Mouse (Mus musculus): ENCODE measurements around the gene 6030452D12Rik. TPM values are rescaled to one million over a fixed set of nuclear protein-coding genes. Genes with fewer than 3 reads are reported as not detected.

Gene 6030452D12Rik
- polyA plus RNA-seq, 1 experiment from 2014 or later, result not detected

- Histone ChIP-seq H3K4me3 (ENCODE audit: low read depth, low read length) (peak overlapping the region; percentile 56), H3K9me3 (ENCODE audit: control insufficient read depth, low read length) (no peaks in the 10 kb centered on the region), H3K27ac (replicated peaks) (peak overlapping the region; percentile 85), H3K4me1 (replicated peaks; ENCODE audit: control insufficient read depth, insufficient read depth) (peaks cover 7% of the 10 kb centered on the region), H3K4me2 (replicated peaks; ENCODE audit: low read depth) (peak overlapping the region; percentile 58), H3K36me3 (ENCODE audit: control insufficient read depth, insufficient read depth, low read length) (no peaks in the 10 kb centered on the region), H3K9ac (ENCODE audit: low read length) (peak overlapping the region; percentile 68), H3K27me3 (ENCODE audit: control insufficient read depth, insufficient read depth, low read length) (no peaks in the 10 kb centered on the region)
- WGBS, result 3% methylated on average over 29 of the region's 30 CpGs
- ATAC-seq (ENCODE audit: low FRiP score, low TSS enrichment) (peak; percentile 43), DNase-seq (ENCODE audit: low spot score) (peak; percentile 33)
- TF ChIP-seq CTCF (IDR thresholded peaks at IDR 0.05; ENCODE audit: low read depth) (no peak), EP300 (optimal IDR thresholded peaks at IDR 0.05) (no peak)
These were observed 11.3 kb downstream of the 6030452D12Rik start for GRCm38 (mm10) chr8:106511531-106512041.

- DNase-seq (ENCODE audit: low spot score) (no peak), ATAC-seq (ENCODE audit: low FRiP score, low TSS enrichment) (no peak)
- Histone ChIP-seq H3K4me1 (replicated peaks; ENCODE audit: control insufficient read depth, insufficient read depth) (peaks cover 4% of the 10 kb centered on the region), H3K9ac (ENCODE audit: low read length) (peak overlapping the region; percentile 68; the same call in 1 of the 2 replicates), H3K4me2 (replicated peaks; ENCODE audit: low read depth) (peak overlapping the region; percentile 58), H3K36me3 (ENCODE audit: control insufficient read depth, insufficient read depth, low read length) (no peaks in the 10 kb centered on the region), H3K27me3 (ENCODE audit: control insufficient read depth, insufficient read depth, low read length) (no peaks in the 10 kb centered on the region), H3K4me3 (ENCODE audit: low read depth, low read length) (peak overlapping the region; percentile 56; the same call in 1 of the 2 replicates), H3K9me3 (ENCODE audit: control insufficient read depth, low read length) (no peaks in the 10 kb centered on the region), H3K27ac (replicated peaks) (no peak overlapping the region)
- TF ChIP-seq EP300 (optimal IDR thresholded peaks at IDR 0.05) (no peak), CTCF (IDR thresholded peaks at IDR 0.05; ENCODE audit: low read depth) (no peak)
- 40% methylated on average over 7 of the region's 7 CpGs for WGBS
These were observed 12.3 kb downstream of the 6030452D12Rik start for GRCm38 (mm10) chr8:106512475-106513150.

DNA sequence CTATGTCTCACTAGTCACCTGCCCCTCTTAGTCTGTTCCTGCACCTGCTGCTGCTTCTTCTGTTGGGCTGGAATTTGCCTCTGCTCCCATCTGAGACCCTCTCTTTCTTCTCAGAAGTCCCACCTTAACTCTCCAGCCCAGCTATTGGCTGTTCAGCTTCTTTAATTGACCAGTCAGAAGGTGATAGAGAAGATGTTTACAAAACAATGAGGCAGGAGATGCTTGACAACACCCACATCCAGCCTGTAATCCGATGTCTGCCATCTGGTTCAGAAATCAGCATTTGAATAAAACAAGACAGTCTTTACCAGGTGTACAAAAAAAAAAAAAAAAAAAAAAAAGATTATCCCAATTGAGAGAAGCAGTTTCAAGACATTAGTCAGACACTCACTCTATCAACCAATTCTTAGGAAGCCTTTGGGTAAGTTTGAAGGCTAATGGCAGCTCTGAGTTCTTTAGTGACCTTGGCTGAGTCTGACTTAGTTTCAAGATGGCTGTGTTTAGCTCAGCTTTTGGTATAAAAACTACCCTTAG, 15.7 kb downstream of the 6030452D12Rik start:
- no peak overlapping the region for H3K27ac ChIP-seq (replicated peaks)

GRCm38 (mm10) chr8:106516581-106516980, 16.3 kb downstream of the 6030452D12Rik start:
- TF ChIP-seq EP300 (optimal IDR thresholded peaks at IDR 0.05) (no peak), CTCF (IDR thresholded peaks at IDR 0.05; ENCODE audit: low read depth) (no peak)
- Histone ChIP-seq H3K36me3 (ENCODE audit: control insufficient read depth, insufficient read depth, low read length) (no peaks in the 10 kb centered on the region), H3K9ac (ENCODE audit: low read length) (no peak overlapping the region), H3K4me1 (replicated peaks; ENCODE audit: control insufficient read depth, insufficient read depth) (no peaks in the 10 kb centered on the region; the same call in 1 of the 2 replicates), H3K4me3 (ENCODE audit: low read depth, low read length) (no peak overlapping the region), H3K4me2 (replicated peaks; ENCODE audit: low read depth) (no peak overlapping the region), H3K27me3 (ENCODE audit: control insufficient read depth, insufficient read depth, low read length) (no peaks in the 10 kb centered on the region), H3K9me3 (ENCODE audit: control insufficient read depth, low read length) (no peaks in the 10 kb centered on the region), H3K27ac (replicated peaks) (no peak overlapping the region)
- DNase-seq (ENCODE audit: low spot score), result no peak
- WGBS, result 56% methylated on average over 2 of the region's 2 CpGs
- ATAC-seq (ENCODE audit: low FRiP score, low TSS enrichment), result no peak

More for the DNA sequence above, 15.7 kb downstream of the 6030452D12Rik start:
- 48% methylated on average over 1 of the region's 1 CpGs for WGBS
- H3K36me3 ChIP-seq (ENCODE audit: control insufficient read depth, insufficient read depth, low read length), result no peaks in the 10 kb centered on the region
- no peak overlapping the region for H3K9ac ChIP-seq (ENCODE audit: low read length)
- DNase-seq (ENCODE audit: low spot score), result no peak
- H3K4me3 ChIP-seq (ENCODE audit: low read depth, low read length), result no peak overlapping the region
- TF ChIP-seq CTCF (IDR thresholded peaks at IDR 0.05; ENCODE audit: low read depth) (no peak), EP300 (optimal IDR thresholded peaks at IDR 0.05) (no peak)
- H3K4me2 ChIP-seq (replicated peaks; ENCODE audit: low read depth), result no peak overlapping the region
- no peaks in the 10 kb centered on the region for H3K27me3 ChIP-seq (ENCODE audit: control insufficient read depth, insufficient read depth, low read length)
- ATAC-seq (ENCODE audit: low FRiP score, low TSS enrichment), result no peak
- H3K9me3 ChIP-seq (ENCODE audit: control insufficient read depth, low read length), result no peaks in the 10 kb centered on the region
- H3K4me1 ChIP-seq (replicated peaks; ENCODE audit: control insufficient read depth, insufficient read depth), result no peaks in the 10 kb centered on the region; the same call in 1 of the 2 replicates

- H3K36me3 ChIP-seq (ENCODE audit: control insufficient read depth, insufficient read depth, low read length), result no peaks in the 10 kb centered on the region
- ATAC-seq (ENCODE audit: low FRiP score, low TSS enrichment), result peak; percentile 79
- DNase-seq (ENCODE audit: low spot score), result peak; percentile 26
- H3K27ac ChIP-seq (replicated peaks), result peak overlapping the region; percentile 67
- H3K27me3 ChIP-seq (ENCODE audit: control insufficient read depth, insufficient read depth, low read length), result no peaks in the 10 kb centered on the region
- no peaks in the 10 kb centered on the region; the same call in 1 of the 2 replicates for H3K4me1 ChIP-seq (replicated peaks; ENCODE audit: control insufficient read depth, insufficient read depth)
- H3K4me2 ChIP-seq (replicated peaks; ENCODE audit: low read depth), result no peak overlapping the region
- no peaks in the 10 kb centered on the region for H3K9me3 ChIP-seq (ENCODE audit: control insufficient read depth, low read length)
- 6% methylated on average over 3 of the region's 3 CpGs for WGBS
- no peak overlapping the region for H3K9ac ChIP-seq (ENCODE audit: low read length)
- no peak overlapping the region for H3K4me3 ChIP-seq (ENCODE audit: low read depth, low read length)
- TF ChIP-seq EP300 (optimal IDR thresholded peaks at IDR 0.05), result no peak
- TF ChIP-seq CTCF (IDR thresholded peaks at IDR 0.05; ENCODE audit: low read depth), result no peak
These were observed 18.4 kb downstream of the 6030452D12Rik start for GRCm38 (mm10) chr8:106518763-106519162.

DNA sequence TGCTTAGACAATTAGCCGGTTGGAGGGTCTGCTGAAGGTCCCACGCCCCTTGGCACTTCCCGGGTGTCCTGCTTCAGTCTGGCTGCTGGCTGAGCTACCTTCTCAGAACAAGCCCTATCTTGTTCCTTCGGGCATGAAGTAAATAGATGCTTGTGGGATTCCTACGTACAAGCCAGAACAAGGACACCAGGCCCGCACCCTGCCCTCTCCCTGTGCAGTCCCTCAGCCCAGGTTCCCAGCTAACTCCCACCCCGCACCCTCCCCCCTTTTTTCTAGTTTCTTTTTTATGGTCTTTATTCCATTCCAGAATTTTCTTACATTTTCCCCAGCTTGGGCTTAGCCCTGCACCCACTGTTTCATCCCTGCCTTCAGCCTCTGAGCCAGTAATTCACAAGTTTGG, 20.3 kb downstream of the 6030452D12Rik start:
- H3K27ac ChIP-seq (replicated peaks), result peak overlapping the region; percentile 56
- H3K4me3 ChIP-seq (ENCODE audit: low read depth, low read length), result no peak overlapping the region
- 49% methylated on average over 7 of the region's 7 CpGs for WGBS
- H3K9ac ChIP-seq (ENCODE audit: low read length), result no peak overlapping the region
- no peak for TF ChIP-seq EP300 (optimal IDR thresholded peaks at IDR 0.05)
- no peak for TF ChIP-seq CTCF (IDR thresholded peaks at IDR 0.05; ENCODE audit: low read depth)
- H3K9me3 ChIP-seq (ENCODE audit: control insufficient read depth, low read length), result no peaks in the 10 kb centered on the region
- H3K4me2 ChIP-seq (replicated peaks; ENCODE audit: low read depth), result no peak overlapping the region
- no peak for DNase-seq (ENCODE audit: low spot score)
- ATAC-seq (ENCODE audit: low FRiP score, low TSS enrichment), result no peak
- no peaks in the 10 kb centered on the region for H3K27me3 ChIP-seq (ENCODE audit: control insufficient read depth, insufficient read depth, low read length)
- H3K36me3 ChIP-seq (ENCODE audit: control insufficient read depth, insufficient read depth, low read length), result no peaks in the 10 kb centered on the region
- H3K4me1 ChIP-seq (replicated peaks; ENCODE audit: control insufficient read depth, insufficient read depth), result no peaks in the 10 kb centered on the region; the same call in 1 of the 2 replicates

All from stomach, postnatal 0 days (tissue).